Mouse (Mus musculus) right cerebral cortex, postnatal 36 days (tissue): ENCODE measurements around the gene Msx3.
A peak's percentile ranks its signal among the peaks of the same experiment; 100 is the strongest.

Source experiments
- DNase-seq, 2 experiments: peaks; one replicate each; pipeline ENCODE4 v3.0.0; 2022; ENCODE audit warnings: low spot score in 2 of 2, mixed read lengths in 1 of 2

The Msx3 gene

DNA sequence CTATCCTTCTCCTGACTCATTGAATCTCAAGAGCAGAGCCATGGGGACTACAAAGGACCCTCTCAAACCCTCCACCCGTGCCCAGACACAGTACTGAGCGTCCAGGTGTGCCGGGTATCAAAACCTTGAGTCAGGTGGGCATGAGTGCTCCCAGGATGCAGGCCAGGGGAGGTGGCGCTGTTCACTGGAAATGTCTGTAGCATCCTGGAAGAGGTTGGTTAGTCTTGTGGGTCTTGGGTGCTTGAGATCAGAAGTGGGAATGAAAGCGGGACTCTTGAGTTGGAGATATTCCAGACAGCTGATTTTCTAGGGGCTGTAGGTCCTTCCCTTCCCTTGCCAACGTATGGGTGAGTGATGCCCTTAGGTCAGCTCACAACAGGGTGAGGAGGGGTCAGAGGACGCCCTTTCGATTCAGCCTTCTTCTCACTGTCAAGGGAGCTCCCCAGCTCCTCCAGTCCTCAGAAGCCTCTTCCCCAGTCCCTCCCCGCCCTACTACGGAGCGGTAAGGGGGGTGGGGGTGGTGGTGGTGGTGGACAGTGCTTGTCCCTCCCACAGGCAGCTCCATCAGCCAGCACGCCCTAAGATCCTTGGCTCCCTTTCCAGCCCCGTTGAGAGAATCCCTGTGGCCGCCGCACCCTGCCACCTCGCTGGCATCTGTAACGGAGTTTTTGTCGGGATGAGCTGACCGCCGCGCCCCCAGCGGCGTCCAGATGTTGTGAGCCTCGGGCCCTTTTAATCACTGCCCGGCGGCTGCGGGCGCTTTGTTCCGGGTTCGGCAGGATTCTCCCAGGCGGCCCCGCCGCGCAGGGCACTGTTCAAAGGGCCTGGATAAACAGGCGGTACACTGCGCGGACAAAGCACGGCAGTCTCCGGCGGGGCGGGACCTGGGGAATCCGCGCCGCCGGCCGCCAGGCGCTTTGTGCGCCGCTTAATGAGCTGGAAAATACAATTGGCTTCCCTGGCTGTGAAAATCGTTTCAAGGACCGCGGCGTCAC is 8.8 kb upstream of the Msx3 start:
- no peak for DNase-seq

- no peak for DNase-seq
Observed at GRCm38 (mm10) chr7:140054124-140054523, 5.2 kb upstream of the Msx3 start.

- no peak for DNase-seq
Observed at GRCm38 (mm10) chr7:140049115-140049689, 313 bp upstream of the Msx3 start.

DNA sequence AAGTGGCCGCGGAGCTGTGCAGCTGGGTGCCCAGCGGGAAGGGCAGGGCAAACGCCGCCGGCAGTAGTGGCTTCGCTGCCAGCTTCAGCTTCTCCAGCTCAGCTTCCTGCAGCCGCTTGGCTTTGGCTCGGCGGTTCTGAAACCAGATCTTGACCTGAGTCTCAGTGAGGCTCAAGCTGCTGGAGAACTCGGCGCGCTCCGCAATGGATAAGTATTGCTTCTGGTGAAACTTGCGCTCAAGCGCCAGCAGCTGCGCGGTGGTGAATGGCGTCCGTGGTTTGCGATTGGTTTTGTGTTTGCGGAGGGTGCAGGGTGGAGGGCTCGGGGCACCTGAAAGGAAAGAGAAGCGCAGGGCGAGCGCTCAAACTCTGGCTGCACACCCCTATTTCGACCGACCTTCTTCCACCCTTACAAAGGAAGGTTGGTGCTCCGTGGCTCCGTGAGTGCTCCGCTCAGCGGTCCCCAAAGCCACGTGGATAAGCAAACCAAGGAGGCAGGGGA is 1.0 kb downstream of the Msx3 start:
- no peak for DNase-seq

- DNase-seq, result no peak
Observed at GRCm38 (mm10) chr7:140045546-140045945, 3.3 kb downstream of the Msx3 start.

DNA sequence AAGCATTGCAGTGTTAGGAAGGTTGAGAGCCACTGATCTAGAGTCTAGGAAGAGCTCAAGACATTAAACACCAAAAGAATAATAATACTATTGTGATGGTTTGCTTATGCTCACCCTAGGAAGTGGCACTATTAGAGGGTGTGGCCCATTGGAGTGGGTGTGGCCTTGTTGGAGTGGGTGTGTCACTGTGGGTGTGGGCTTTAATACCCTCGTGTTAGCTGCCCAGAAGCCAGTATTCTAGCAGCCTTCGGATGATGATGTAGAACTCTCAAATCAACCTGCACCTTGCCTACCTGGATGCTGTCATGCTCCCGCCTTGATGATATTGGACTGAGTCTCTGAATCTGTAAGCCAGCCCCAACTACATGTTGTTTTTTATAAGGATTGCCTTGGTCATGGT is 6.2 kb downstream of the Msx3 start:
- DNase-seq, result no peak

GRCm38 (mm10) chr7:140037171-140037555 is 11.7 kb downstream of the Msx3 start:
- no peak for DNase-seq

DNA sequence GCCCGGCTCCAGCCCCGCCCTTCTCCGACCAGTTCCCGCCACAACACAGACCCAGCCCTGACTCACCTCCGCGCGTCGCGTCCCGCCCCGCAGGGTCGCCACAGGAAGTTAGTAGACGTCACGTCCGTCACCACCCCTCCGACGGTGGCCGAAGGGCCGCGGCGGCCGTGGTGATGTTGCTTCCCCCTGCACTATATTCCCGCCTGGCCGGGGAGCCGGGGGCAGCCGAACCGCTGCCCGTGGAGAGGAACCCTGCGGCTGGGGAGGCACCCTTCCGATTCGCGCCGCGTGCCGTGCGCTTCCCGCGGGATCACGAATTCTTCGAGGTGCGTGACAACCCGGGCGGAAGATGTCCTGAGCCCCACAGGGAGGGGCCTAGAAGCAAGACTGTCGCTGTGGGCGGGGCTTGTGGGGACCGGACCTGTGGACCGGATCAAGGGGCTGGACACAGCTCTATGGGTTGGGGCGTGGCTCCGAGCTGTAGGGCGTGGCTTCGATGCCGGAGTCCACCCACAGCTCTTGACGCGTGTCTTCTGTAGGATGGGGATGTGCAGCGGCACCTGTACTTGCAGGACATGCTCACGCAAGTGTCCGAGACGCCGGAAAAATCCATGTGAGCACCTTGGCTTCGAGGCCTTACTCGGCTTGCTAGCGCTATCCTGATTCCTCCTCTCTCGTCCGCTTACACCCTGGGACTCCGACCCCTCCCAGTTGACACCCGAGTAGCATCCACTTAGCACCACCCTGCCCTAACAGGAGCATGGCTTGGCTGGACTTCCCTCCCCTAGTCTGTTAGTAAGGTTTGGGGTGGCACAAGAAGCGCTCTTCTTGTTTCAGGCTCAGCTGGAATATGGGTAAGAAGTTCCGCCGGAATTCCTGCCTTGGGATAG is 12.4 kb downstream of the Msx3 start, which contains the start of the genes Zfp511 and Tubgcp2:
TSS of gene Zfp511 (plus strand) at position 111 of the 890 bp plus-strand sequence.
TSS of gene Tubgcp2 (minus strand) at position 389 of the 890 bp plus-strand sequence.
- DNase-seq, result peak; percentile 91 to 92

- no peak for DNase-seq
Observed at GRCm38 (mm10) chr7:140035456-140035855, 13.4 kb downstream of the Msx3 start.

DNA sequence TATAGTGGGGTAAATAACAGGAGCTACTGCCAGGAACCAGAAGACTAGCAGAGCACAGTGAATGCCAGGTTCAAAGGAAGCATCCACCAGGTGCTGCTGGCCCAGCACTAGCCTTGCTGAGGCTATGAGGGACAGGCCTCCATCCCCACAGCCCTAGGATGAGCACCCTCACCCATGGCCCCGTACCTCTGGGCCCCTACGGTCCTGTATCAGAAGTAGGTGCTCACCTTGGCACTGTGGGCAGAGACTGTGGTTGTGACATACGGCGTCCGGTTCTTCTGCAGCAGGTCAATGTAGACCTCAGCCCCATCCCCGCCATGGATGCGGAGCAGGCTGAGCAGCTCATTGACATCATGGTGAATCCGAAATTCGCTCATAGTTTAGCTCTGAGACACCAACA is 15.5 kb downstream of the Msx3 start:
- no peak for DNase-seq

DNA sequence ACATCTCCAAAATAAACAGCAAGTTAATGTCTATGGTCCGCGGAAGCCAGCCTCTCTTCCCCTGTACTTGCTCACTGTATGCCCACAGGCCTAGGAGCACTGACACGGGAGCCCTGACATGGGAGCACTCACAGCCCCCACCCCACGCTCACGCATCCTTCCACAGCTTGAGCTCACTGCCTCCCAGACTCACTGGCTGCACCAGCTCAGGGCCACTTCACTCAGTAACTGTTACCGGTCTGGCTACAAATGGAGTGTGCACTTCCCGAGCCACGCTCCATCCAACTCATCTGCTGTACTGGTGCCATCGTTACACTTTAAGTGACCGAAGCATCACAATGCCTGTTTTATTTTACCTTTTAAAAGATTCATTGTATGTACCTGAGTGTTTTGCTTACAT is 16.5 kb downstream of the Msx3 start:
- no peak for DNase-seq

- no peak for DNase-seq
Observed at GRCm38 (mm10) chr7:140031771-140032170, 17.1 kb downstream of the Msx3 start.

DNA sequence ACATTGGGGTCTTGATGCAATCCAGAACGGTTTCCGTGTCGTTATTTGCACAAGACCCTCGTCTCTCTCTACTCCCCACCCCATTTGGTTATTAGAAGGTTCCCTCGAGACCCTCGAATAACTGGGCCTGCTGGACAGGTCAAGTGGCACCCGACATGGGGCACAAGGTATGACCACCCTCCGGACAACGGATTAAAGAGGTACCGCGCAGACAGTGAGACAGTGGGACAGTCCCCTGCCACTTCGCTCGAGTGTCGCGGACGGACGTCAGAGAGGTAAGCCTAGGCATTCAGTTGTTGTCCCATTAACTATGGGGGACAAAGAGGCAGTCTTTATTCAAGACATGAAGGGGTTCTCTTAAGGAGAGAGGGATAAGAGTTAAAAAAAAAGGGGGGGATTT is 37.6 kb downstream of the Msx3 start:
- no peak for DNase-seq

- DNase-seq, result no peak
Observed at GRCm38 (mm10) chr7:140007781-140008180, 41.1 kb downstream of the Msx3 start.

- no peak for DNase-seq
Observed at GRCm38 (mm10) chr7:140006861-140007611, 41.9 kb downstream of the Msx3 start.

DNA sequence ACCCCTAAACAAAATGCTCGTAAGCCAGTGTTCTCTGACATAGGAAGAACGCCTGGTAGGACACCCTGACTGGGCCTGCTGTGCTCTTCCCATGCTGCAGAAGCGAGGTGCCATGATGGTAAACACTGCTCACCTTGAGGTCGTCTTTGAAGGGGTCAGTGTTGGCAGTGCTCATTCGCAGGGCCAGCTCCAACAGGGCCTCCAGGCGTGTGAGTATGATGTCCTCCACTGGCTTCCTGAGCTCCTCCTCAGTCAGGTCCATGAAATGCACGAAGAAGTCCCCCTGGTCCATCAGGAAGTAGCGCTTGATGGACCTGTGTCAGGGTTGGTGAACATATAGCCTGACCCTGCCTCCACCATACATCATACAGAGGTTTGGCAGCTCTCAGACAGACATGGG is 44.2 kb downstream of the Msx3 start:
- no peak for DNase-seq

DNA sequence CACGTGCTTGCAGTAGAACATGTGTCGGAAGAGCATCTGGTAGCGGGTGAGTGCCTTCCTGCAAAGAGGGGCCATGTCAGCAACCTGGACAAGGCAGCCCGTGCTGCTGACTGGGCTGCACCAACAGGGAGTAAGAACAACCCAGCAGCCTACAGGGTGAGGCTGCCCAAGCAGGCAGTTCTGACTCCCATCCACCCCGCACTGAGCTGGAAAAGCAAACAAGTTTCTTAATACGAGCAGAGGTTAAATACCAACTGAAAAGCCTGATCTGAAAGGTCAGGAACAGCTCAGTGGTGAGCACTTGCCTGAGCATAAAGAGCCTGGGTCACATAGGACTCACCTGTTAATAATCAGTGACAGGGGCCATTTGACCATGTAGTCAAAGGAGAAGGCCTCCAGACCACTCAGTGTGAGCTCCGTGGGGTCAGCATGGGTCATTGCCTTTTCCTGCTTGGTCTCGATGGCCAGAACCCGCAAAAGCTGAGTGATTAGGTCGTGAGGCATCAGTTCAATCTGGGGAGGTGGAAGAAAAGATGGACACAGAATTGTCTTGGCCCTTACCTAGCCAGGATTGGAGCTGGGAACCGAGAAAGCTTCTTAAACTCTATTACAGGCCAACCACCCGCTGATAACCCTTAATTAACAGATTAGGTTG is 47.7 kb downstream of the Msx3 start:
- no peak for DNase-seq

DNA sequence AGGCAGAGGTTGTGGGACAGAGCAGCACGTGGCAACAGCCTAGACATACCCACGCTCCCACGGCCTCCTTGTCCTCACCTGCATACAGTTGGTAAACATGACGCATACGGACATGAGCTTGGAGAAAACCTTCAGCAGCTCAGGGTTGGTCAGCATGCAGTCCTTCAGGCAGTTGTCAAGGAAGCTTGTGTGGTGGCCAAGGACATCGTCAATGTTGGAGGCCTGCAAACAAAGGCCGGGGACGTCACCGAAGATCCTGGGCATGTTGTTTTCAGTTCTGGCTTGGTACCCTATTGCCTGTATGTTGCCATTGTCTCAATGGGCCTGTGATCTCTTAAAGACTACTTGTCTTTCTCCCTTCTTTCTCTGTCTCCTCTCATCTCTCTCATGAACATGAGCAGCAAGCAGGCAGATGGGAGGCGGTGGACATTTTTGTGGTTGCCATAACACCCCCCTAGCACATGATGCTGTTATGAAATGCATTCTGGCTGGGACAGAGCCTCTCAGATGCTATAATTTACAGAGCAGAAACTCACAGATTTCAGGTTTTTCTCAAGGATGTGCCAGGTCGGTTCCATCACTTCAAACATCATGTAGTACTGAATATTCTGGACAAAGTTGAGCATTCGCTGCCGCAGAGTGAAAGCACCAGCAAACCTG is 50.1 kb downstream of the Msx3 start:
- DNase-seq, result peak; percentile 22 to 61
